Mouse (Mus musculus) heart, embryonic 12.5 days (tissue): Measurements from ENCODE around the gene Cpne9. TPM values are rescaled to one million over a fixed set of nuclear protein-coding genes. Genes with fewer than 3 reads are reported as not detected.
A peak's percentile ranks its signal among the peaks of the same experiment; 100 is the strongest.

Source experiments
- ATAC-seq: fragments of 200-750 bp; cut with Nextera tagmentation; 2 replicates; pipeline ENCODE4 v1.8.0; 2017; ENCODE audit warnings: moderate TSS enrichment, moderate library complexity; ENCODE audit not compliant: insufficient number of reproducible peaks, low FRiP score
- H3K27ac ChIP-seq: fragments of 300-500 bp; sonication (generic); 2 replicates; pipeline ENCODE4 v1.5.1; 2016; ENCODE audit warnings: mild to moderate bottlenecking, moderate library complexity; ENCODE audit not compliant: poor library complexity, severe bottlenecking
- H3K27me3 ChIP-seq: fragments of 300-500 bp; sonication (generic); replicated peaks from 2 replicates; pipeline ENCODE4 v1.6.1; 2016; ENCODE audit warnings: mild to moderate bottlenecking, moderate library complexity
- H3K36me3 ChIP-seq: fragments of 300-500 bp; sonication (generic); 2 replicates; pipeline ENCODE4 v1.6.1; 2016; ENCODE audit warnings: mild to moderate bottlenecking, moderate library complexity
- H3K4me1 ChIP-seq: fragments of 300-500 bp; sonication (generic); replicated peaks from 2 replicates; pipeline ENCODE4 v1.6.1; 2016; ENCODE audit warnings: mild to moderate bottlenecking
- H3K4me2 ChIP-seq: fragments of 300-500 bp; sonication (generic); 2 replicates; pipeline ENCODE4 v1.6.1; 2016; ENCODE audit warnings: mild to moderate bottlenecking, moderate library complexity
- H3K4me3 ChIP-seq: fragments of 300-500 bp; sonication (generic); 2 replicates; pipeline ENCODE4 v1.5.1; 2016; ENCODE audit warnings: mild to moderate bottlenecking
- H3K9ac ChIP-seq: fragments of 300-500 bp; sonication (generic); 2 replicates; pipeline ENCODE4 v1.6.1; 2016; ENCODE audit warnings: mild to moderate bottlenecking, moderate library complexity
- H3K9me3 ChIP-seq: fragments of 300-500 bp; sonication (generic); replicated peaks from 2 replicates; pipeline ENCODE4 v1.6.1; 2016; ENCODE audit warnings: mild to moderate bottlenecking, moderate library complexity
- WGBS: fragments of 180-500 bp; shearing (Covaris S2); methylation state at CpG from one replicate; pipeline ENCODE4 v1.1.7; 2016; 5-methylcytosine and 5-hydroxymethylcytosine counted together
- polyA plus RNA-seq: library from polyadenylated mRNA; unstranded; fragments of >200 nt; fragmentation: Nextera tagmentation; extraction: Ambion mirVana; gene quantifications from 2 replicates; pipeline ENCODE4 v1.2.1, GENCODE M21; 2016

The Cpne9 gene
- polyA plus RNA-seq, 1 experiment from 2014 or later = 0.08 TPM

- Histone ChIP-seq H3K4me1 (no peaks in the 10 kb centered on the region), H3K36me3 (no peaks in the 10 kb centered on the region), H3K27me3 (peaks cover 12% of the 10 kb centered on the region), H3K4me3 (no peak overlapping the region), H3K4me2 (no peak overlapping the region), H3K9ac (no peak overlapping the region), H3K27ac (no peak overlapping the region), H3K9me3 (no peaks in the 10 kb centered on the region)
- 63% methylated on average over 6 of the region's 6 CpGs for WGBS
- no peak for ATAC-seq
Observed at GRCm38 (mm10) chr6:113290346-113290745, 8.2 kb downstream of the Cpne9 start.

- ATAC-seq = no peak
- 44% methylated on average over 5 of the region's 5 CpGs for WGBS
- Histone ChIP-seq H3K4me1 (no peaks in the 10 kb centered on the region), H3K9me3 (no peaks in the 10 kb centered on the region), H3K9ac (no peak overlapping the region), H3K4me2 (no peak overlapping the region), H3K36me3 (no peaks in the 10 kb centered on the region), H3K4me3 (no peak overlapping the region), H3K27me3 (no peaks in the 10 kb centered on the region), H3K27ac (no peak overlapping the region)
Observed at GRCm38 (mm10) chr6:113292938-113293337, 10.8 kb downstream of the Cpne9 start.

- no peak overlapping the region for H3K27ac ChIP-seq
- H3K9me3 ChIP-seq = no peaks in the 10 kb centered on the region
- no peak for ATAC-seq
- H3K9ac ChIP-seq = no peak overlapping the region
- 62% methylated on average over 2 of the region's 2 CpGs for WGBS
- no peaks in the 10 kb centered on the region for H3K27me3 ChIP-seq
- no peaks in the 10 kb centered on the region for H3K4me1 ChIP-seq
- H3K4me3 ChIP-seq = no peak overlapping the region
- no peaks in the 10 kb centered on the region for H3K36me3 ChIP-seq
- no peak overlapping the region for H3K4me2 ChIP-seq
Observed at GRCm38 (mm10) chr6:113296046-113296445, 13.9 kb downstream of the Cpne9 start.

GRCm38 (mm10) chr6:113296639-113297038 is 14.5 kb downstream of the Cpne9 start:
- Histone ChIP-seq H3K4me3 (no peak overlapping the region), H3K27me3 (no peaks in the 10 kb centered on the region), H3K27ac (no peak overlapping the region), H3K36me3 (no peaks in the 10 kb centered on the region), H3K4me1 (no peaks in the 10 kb centered on the region), H3K9ac (no peak overlapping the region), H3K9me3 (no peaks in the 10 kb centered on the region), H3K4me2 (no peak overlapping the region)
- ATAC-seq = no peak
- 68% methylated on average over 4 of the region's 4 CpGs for WGBS

- WGBS = 76% methylated on average over 5 of the region's 5 CpGs
- Histone ChIP-seq H3K36me3 (no peaks in the 10 kb centered on the region), H3K4me3 (no peak overlapping the region), H3K4me2 (no peak overlapping the region), H3K9ac (no peak overlapping the region), H3K4me1 (0 out of 2 replicates have a peak, but pooled peaks cover 4% of the 10 kb centered on the region), H3K9me3 (no peaks in the 10 kb centered on the region), H3K27me3 (no peaks in the 10 kb centered on the region), H3K27ac (no peak overlapping the region)
- ATAC-seq = no peak
Observed at GRCm38 (mm10) chr6:113301350-113301749, 19.2 kb downstream of the Cpne9 start.

- 0 out of 2 replicates have a peak overlapping the region, but pooled peaks have one; percentile 21 for H3K9ac ChIP-seq
- WGBS = 22% methylated on average over 3 of the region's 3 CpGs
- H3K36me3 ChIP-seq = no peaks in the 10 kb centered on the region
- no peak overlapping the region for H3K4me3 ChIP-seq
- no peak overlapping the region for H3K4me2 ChIP-seq
- no peak for ATAC-seq
- no peaks in the 10 kb centered on the region for H3K9me3 ChIP-seq
- H3K4me1 ChIP-seq = 0 out of 2 replicates have a peak, but pooled peaks cover 4% of the 10 kb centered on the region
- H3K27me3 ChIP-seq = no peaks in the 10 kb centered on the region
- no peak overlapping the region for H3K27ac ChIP-seq
Observed at GRCm38 (mm10) chr6:113302258-113302657, 20.2 kb downstream of the Cpne9 start.

GRCm38 (mm10) chr6:113306322-113306985 is 24.3 kb downstream of the Cpne9 start:
- peak overlapping the region; percentile 96 for H3K9ac ChIP-seq
- H3K9me3 ChIP-seq = no peaks in the 10 kb centered on the region
- peaks cover 15% of the 10 kb centered on the region for H3K36me3 ChIP-seq
- peak overlapping the region; percentile 97 for H3K27ac ChIP-seq
- ATAC-seq = peak; percentile 97
- no peaks in the 10 kb centered on the region for H3K27me3 ChIP-seq
- under 1% methylated on average over 50 of the region's 50 CpGs for WGBS
- peak overlapping the region; percentile 90 for H3K4me2 ChIP-seq
- peak overlapping the region; percentile 93 for H3K4me3 ChIP-seq
- H3K4me1 ChIP-seq = peaks cover 26% of the 10 kb centered on the region

- Histone ChIP-seq H3K4me1 (peaks cover 26% of the 10 kb centered on the region), H3K4me3 (peak within 1 kb of the TSS; percentile 93), H3K27me3 (no peaks in the 10 kb centered on the region), H3K27ac (peak within 1 kb of the TSS; percentile 97), H3K36me3 (peaks cover 15% of the 10 kb centered on the region), H3K4me2 (peak within 1 kb of the TSS; percentile 90), H3K9ac (peak within 1 kb of the TSS; percentile 96), H3K9me3 (no peaks in the 10 kb centered on the region)
- under 1% methylated on average over 32 of the region's 32 CpGs for WGBS
- ATAC-seq = peak; percentile 54
Observed at GRCm38 (mm10) chr6:113306986-113307349, 24.9 kb downstream of the Cpne9 start, which contains the start of gene Brpf1. TSS of gene Brpf1 (plus strand) at chr6:113307137.

- ATAC-seq = no peak
- Histone ChIP-seq H3K4me2 (peak overlapping the region; percentile 90), H3K27me3 (no peaks in the 10 kb centered on the region), H3K36me3 (peaks cover 18% of the 10 kb centered on the region), H3K9me3 (no peaks in the 10 kb centered on the region), H3K9ac (peak overlapping the region; percentile 96), H3K4me1 (peaks cover 24% of the 10 kb centered on the region), H3K4me3 (peak overlapping the region; percentile 93), H3K27ac (peak overlapping the region; percentile 97)
- under 1% methylated on average over 32 of the region's 34 CpGs for WGBS
Observed at GRCm38 (mm10) chr6:113307481-113308121, 25.5 kb downstream of the Cpne9 start.

GRCm38 (mm10) chr6:113308141-113308540 is 26.0 kb downstream of the Cpne9 start:
- WGBS = 30% methylated on average over 5 of the region's 5 CpGs
- Histone ChIP-seq H3K36me3 (peaks cover 19% of the 10 kb centered on the region), H3K27ac (0 out of 2 replicates have a peak overlapping the region, but pooled peaks have one; percentile 97), H3K4me1 (peaks cover 24% of the 10 kb centered on the region), H3K9me3 (no peaks in the 10 kb centered on the region), H3K9ac (peak overlapping the region; percentile 96), H3K4me2 (peak overlapping the region; percentile 90), H3K27me3 (no peaks in the 10 kb centered on the region), H3K4me3 (peak overlapping the region; percentile 93)
- ATAC-seq = no peak

- no peak overlapping the region for H3K4me2 ChIP-seq
- WGBS = 90% methylated on average over 3 of the region's 3 CpGs
- H3K4me1 ChIP-seq = peaks cover 8% of the 10 kb centered on the region; the same call in 1 of the 2 replicates
- H3K36me3 ChIP-seq = peaks cover 76% of the 10 kb centered on the region
- H3K27ac ChIP-seq = no peak overlapping the region
- H3K4me3 ChIP-seq = no peak overlapping the region
- H3K27me3 ChIP-seq = no peaks in the 10 kb centered on the region
- no peaks in the 10 kb centered on the region for H3K9me3 ChIP-seq
- ATAC-seq = no peak
- no peak overlapping the region for H3K9ac ChIP-seq
Observed at GRCm38 (mm10) chr6:113315972-113316371, 33.9 kb downstream of the Cpne9 start.
